Mouse (Mus musculus): ENCODE data around the gene Slc6a18. TPM values are rescaled to one million over a fixed set of nuclear protein-coding genes. Genes with fewer than 3 reads are reported as not detected.
A peak's percentile ranks its signal among the peaks of the same experiment; 100 is the strongest.

The Slc6a18 gene
- polyA plus RNA-seq, 1 experiment from 2014 or later, result not detected

DNA sequence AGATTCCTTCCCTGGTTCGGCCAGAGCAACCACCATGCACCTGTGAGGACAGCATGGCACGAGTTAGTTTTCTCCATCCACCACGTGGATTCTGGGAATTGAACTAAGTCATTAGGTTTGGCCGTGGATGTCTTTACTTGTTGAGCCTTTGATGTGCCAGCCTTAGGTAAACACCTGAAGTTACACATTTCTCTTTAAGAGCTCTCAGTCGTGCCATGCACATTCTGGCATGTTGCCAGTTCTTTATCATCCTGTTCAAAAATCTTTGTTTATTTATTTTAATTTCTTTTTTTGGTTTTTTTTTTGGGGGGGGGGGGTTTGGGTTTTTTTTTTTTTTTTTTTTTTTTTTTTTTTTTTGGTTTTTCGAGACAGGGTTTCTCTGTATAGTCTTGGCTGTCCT lies 40.0 kb downstream of the Slc6a18 start:
- no peaks in the 10 kb centered on the region for H3K27me3 ChIP-seq (ENCODE audit: control insufficient read depth, insufficient read depth, low read depth, low read length)
- no peak overlapping the region for H3K4me3 ChIP-seq (ENCODE audit: low read depth, low read length)
- no peak for ATAC-seq
- H3K4me2 ChIP-seq (ENCODE audit: low read length), result no peak overlapping the region
- no peak overlapping the region for H3K27ac ChIP-seq (ENCODE audit: low read length)
- no peak overlapping the region for H3K9ac ChIP-seq (ENCODE audit: low read depth, low read length)
- peaks cover 7% of the 10 kb centered on the region for H3K36me3 ChIP-seq (ENCODE audit: control insufficient read depth, insufficient read depth, low read length)
- H3K4me1 ChIP-seq (ENCODE audit: control insufficient read depth, insufficient read depth, low read length), result no peaks in the 10 kb centered on the region
- H3K9me3 ChIP-seq (replicated peaks; ENCODE audit: control insufficient read depth, low read length, poor library complexity, severe bottlenecking), result no peaks in the 10 kb centered on the region
- 80% methylated on average over 5 of the region's 6 CpGs for WGBS

DNA sequence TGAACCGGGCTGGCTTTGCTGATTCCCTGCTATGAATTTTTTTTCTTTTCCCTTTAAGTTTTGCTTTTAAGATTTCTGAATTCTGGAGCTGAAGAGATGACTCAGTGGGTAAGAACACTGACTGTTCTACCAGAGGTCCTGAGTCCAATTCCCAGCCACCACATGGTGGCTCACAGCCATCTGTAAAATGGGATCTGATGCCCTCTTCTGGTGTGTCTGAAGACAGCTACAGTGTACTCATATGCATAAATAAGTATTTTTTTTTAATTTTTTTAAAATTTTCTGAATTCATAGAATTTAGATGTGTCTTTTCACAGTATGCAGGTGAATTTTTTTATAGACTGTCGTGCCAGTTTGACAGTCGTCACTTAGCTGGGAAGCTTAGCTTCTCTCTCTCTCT lies 46.0 kb downstream of the Slc6a18 start:
- no peaks in the 10 kb centered on the region for H3K9me3 ChIP-seq (replicated peaks; ENCODE audit: control insufficient read depth, low read length, poor library complexity, severe bottlenecking)
- H3K4me2 ChIP-seq (ENCODE audit: low read length), result no peak overlapping the region
- no peak overlapping the region for H3K4me3 ChIP-seq (ENCODE audit: low read depth, low read length)
- no peak overlapping the region for H3K9ac ChIP-seq (ENCODE audit: low read depth, low read length)
- H3K4me1 ChIP-seq (ENCODE audit: control insufficient read depth, insufficient read depth, low read length), result peaks cover 11% of the 10 kb centered on the region
- 95% methylated on average over 3 of the region's 3 CpGs for WGBS
- no peaks in the 10 kb centered on the region for H3K27me3 ChIP-seq (ENCODE audit: control insufficient read depth, insufficient read depth, low read depth, low read length)
- ATAC-seq, result no peak
- peaks cover 7% of the 10 kb centered on the region for H3K36me3 ChIP-seq (ENCODE audit: control insufficient read depth, insufficient read depth, low read length)
- no peak overlapping the region for H3K27ac ChIP-seq (ENCODE audit: low read length)

DNA sequence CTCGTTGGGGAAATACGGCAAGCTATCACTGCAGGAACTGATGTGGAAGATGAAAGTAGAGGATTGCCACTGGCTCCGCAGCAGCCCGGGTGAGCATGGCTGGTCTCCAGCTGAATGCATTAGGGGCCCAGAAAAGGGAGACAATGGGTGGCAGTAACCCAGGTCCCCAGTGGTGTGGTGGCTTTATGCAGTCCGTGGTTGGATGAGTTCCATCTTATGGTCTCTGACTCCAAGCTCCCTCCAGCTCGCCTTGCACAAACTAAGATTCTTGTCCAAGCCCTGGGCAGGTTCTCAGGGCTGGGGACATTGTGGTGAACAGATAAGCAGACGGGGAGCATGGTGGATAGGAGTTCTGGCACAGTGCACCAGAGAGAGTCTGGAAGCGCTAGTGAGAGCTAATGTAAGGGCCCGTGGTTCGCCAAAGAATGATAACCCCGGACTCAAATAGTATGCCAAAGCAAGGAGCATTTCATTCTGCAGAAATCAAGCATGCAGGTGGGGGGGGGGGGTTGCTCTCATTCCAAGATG lies 49.2 kb downstream of the Slc6a18 start:
- H3K9ac ChIP-seq (ENCODE audit: low read depth, low read length), result no peak overlapping the region

DNA sequence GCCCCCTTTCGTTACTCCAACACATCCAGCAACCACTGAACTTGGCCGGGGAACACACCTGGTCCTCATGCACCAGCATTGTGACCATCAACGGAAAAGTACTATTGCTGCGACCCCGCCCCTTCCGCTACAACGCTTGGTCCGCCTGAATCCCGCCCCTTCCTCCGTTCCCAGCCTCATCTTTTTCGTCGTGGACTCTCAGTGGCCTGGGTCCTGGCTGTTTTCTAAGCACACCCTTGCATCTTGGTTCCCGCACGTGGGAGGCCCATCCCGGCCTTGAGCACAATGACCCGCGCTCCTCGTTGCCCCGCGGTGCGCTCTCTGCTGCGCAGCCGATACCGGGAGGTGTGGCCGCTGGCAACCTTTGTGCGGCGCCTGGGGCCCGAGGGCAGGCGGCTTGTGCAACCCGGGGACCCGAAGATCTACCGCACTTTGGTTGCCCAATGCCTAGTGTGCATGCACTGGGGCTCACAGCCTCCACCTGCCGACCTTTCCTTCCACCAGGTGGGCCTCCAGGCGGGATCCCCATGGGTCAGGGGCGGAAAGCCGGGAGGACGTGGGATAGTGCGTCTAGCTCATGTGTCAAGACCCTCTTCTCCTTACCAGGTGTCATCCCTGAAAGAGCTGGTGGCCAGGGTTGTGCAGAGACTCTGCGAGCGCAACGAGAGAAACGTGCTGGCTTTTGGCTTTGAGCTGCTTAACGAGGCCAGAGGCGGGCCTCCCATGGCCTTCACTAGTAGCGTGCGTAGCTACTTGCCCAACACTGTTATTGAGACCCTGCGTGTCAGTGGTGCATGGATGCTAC lies 50.9 kb downstream of the Slc6a18 start, which contains the start of gene Tert:
Tert (plus strand) TSS at position 167 of the 805 bp plus-strand sequence.
- H3K27me3 ChIP-seq (ENCODE audit: control insufficient read depth, insufficient read depth, low read depth, low read length), result no peaks in the 10 kb centered on the region
- H3K27ac ChIP-seq (ENCODE audit: low read length), result peak within 1 kb of the TSS; percentile 38; the same call in 1 of the 2 replicates
- H3K36me3 ChIP-seq (ENCODE audit: control insufficient read depth, insufficient read depth, low read length), result no peaks in the 10 kb centered on the region
- ATAC-seq, result peak; percentile 90
- peak within 1 kb of the TSS; percentile 89 for H3K4me2 ChIP-seq (ENCODE audit: low read length)
- H3K4me3 ChIP-seq (ENCODE audit: low read depth, low read length), result peak within 1 kb of the TSS; percentile 52
- H3K4me1 ChIP-seq (ENCODE audit: control insufficient read depth, insufficient read depth, low read length), result peaks cover 11% of the 10 kb centered on the region
- WGBS, result 11% methylated on average over 47 of the region's 47 CpGs
- H3K9me3 ChIP-seq (replicated peaks; ENCODE audit: control insufficient read depth, low read length, poor library complexity, severe bottlenecking), result no peaks in the 10 kb centered on the region
- H3K9ac ChIP-seq (ENCODE audit: low read depth, low read length), result peak within 1 kb of the TSS; percentile 74

More for the DNA sequence above, 49.2 kb downstream of the Slc6a18 start:
- Histone ChIP-seq H3K4me2 (ENCODE audit: low read length) (no peak overlapping the region), H3K27me3 (ENCODE audit: control insufficient read depth, insufficient read depth, low read depth, low read length) (no peaks in the 10 kb centered on the region), H3K4me1 (ENCODE audit: control insufficient read depth, insufficient read depth, low read length) (peaks cover 11% of the 10 kb centered on the region), H3K9me3 (replicated peaks; ENCODE audit: control insufficient read depth, low read length, poor library complexity, severe bottlenecking) (no peaks in the 10 kb centered on the region), H3K4me3 (ENCODE audit: low read depth, low read length) (no peak overlapping the region), H3K36me3 (ENCODE audit: control insufficient read depth, insufficient read depth, low read length) (peaks cover under 1% of the 10 kb centered on the region; the same call in 1 of the 2 replicates), H3K27ac (ENCODE audit: low read length) (no peak overlapping the region)
- 81% methylated on average over 11 of the region's 11 CpGs for WGBS
- no peak for ATAC-seq

DNA sequence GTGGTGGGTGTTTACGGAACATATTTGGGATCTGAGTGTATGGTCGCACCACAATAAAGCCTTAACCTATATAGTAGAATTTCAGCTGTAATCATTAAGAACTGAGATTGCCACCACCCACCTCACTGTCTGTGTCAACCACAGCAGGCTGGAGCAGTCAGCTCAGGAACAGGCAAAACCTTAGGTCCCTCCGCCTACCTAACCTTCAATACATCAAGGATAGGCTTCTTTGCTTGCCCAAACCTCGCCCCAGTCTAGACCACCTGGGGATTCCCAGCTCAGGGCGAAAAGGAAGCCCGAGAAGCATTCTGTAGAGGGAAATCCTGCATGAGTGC lies 51.4 kb downstream of the Slc6a18 start:
- Histone ChIP-seq H3K4me2 (ENCODE audit: low read length) (peak overlapping the region; percentile 89), H3K9ac (ENCODE audit: low read depth, low read length) (peak overlapping the region; percentile 74; the same call in 1 of the 2 replicates), H3K4me3 (ENCODE audit: low read depth, low read length) (peak overlapping the region; percentile 52), H3K27ac (ENCODE audit: low read length) (no peak overlapping the region), H3K36me3 (ENCODE audit: control insufficient read depth, insufficient read depth, low read length) (no peaks in the 10 kb centered on the region; the same call in 1 of the 2 replicates), H3K9me3 (replicated peaks; ENCODE audit: control insufficient read depth, low read length, poor library complexity, severe bottlenecking) (no peaks in the 10 kb centered on the region), H3K4me1 (ENCODE audit: control insufficient read depth, insufficient read depth, low read length) (peaks cover 11% of the 10 kb centered on the region), H3K27me3 (ENCODE audit: control insufficient read depth, insufficient read depth, low read depth, low read length) (no peaks in the 10 kb centered on the region)
- peak; percentile 63 for ATAC-seq
- 45% methylated on average over 6 of the region's 6 CpGs for WGBS

DNA sequence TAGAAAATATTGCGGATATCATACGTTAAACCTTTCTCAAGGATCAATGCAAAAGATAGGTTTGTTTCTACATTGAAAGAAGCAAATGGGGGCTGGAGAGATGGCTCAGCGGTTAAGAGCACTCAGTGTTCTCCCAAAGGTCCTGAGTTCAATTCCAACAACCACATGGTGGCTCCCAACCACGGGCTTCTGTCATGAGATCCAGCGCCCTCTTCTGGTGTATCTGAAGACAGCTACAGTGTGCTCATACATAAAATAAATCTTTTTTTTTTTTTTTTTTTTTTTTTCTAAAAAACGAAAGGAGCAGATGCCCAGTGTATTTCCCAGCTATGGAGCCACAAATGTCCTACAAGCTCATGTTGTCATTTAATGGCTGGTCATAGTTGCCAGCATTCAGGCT lies 57.2 kb downstream of the Slc6a18 start:
- 66% methylated on average over 6 of the region's 6 CpGs for WGBS
- Histone ChIP-seq H3K4me1 (ENCODE audit: control insufficient read depth, insufficient read depth, low read length) (no peaks in the 10 kb centered on the region), H3K36me3 (ENCODE audit: control insufficient read depth, insufficient read depth, low read length) (peaks cover 45% of the 10 kb centered on the region), H3K9ac (ENCODE audit: low read depth, low read length) (no peak overlapping the region), H3K27ac (ENCODE audit: low read length) (no peak overlapping the region), H3K4me2 (ENCODE audit: low read length) (no peak overlapping the region), H3K27me3 (ENCODE audit: control insufficient read depth, insufficient read depth, low read depth, low read length) (no peaks in the 10 kb centered on the region), H3K4me3 (ENCODE audit: low read depth, low read length) (no peak overlapping the region), H3K9me3 (replicated peaks; ENCODE audit: control insufficient read depth, low read length, poor library complexity, severe bottlenecking) (no peaks in the 10 kb centered on the region)
- ATAC-seq, result no peak

DNA sequence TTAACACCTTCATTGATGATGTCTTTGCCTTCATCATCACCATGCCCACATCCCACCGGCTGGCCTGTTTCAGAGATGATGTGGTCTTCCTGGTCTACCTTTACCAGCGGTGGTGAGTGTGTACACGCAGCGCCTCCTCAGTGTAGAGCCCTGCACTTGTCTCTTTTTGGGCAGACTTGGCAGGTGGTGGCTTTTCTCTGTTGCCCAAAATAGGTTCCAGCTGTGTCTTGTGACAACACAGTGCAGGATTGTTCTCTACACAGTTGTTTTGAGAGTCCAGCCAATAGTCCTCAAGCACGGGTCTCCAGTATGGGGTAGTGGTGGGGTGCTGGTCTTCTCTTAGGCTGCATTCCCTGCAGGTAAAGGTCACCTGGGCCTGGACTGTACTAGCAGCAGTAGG lies 59.4 kb downstream of the Slc6a18 start:
- no peak for ATAC-seq
- 94% methylated on average over 5 of the region's 5 CpGs for WGBS
- no peaks in the 10 kb centered on the region for H3K9me3 ChIP-seq (replicated peaks; ENCODE audit: control insufficient read depth, low read length, poor library complexity, severe bottlenecking)
- H3K9ac ChIP-seq (ENCODE audit: low read depth, low read length), result no peak overlapping the region
- H3K27me3 ChIP-seq (ENCODE audit: control insufficient read depth, insufficient read depth, low read depth, low read length), result no peaks in the 10 kb centered on the region
- no peak overlapping the region for H3K4me3 ChIP-seq (ENCODE audit: low read depth, low read length)
- no peak overlapping the region for H3K4me2 ChIP-seq (ENCODE audit: low read length)
- peaks cover 63% of the 10 kb centered on the region for H3K36me3 ChIP-seq (ENCODE audit: control insufficient read depth, insufficient read depth, low read length)
- H3K4me1 ChIP-seq (ENCODE audit: control insufficient read depth, insufficient read depth, low read length), result no peaks in the 10 kb centered on the region
- no peak overlapping the region for H3K27ac ChIP-seq (ENCODE audit: low read length)

Other genes with a start within 250 kb of the Slc6a18 start
- gene Lpcat1, start 210.8 kb downstream of the Slc6a18 start, polyA plus RNA-seq (2015; fragmentation: Nextera tagmentation; extraction: Ambion mirVana), result 75.7 and 78.3 TPM in 2 replicates
- 5.5 and 10.5 TPM in 2 replicates for gene Slc6a3, start 141.3 kb downstream of the Slc6a18 start, polyA plus RNA-seq (2015; fragmentation: Nextera tagmentation; extraction: Ambion mirVana)
- 133 and 136 TPM in 2 replicates for gene Clptm1l, start 74.0 kb downstream of the Slc6a18 start, polyA plus RNA-seq (2015; fragmentation: Nextera tagmentation; extraction: Ambion mirVana)
- gene Tert, start 51.1 kb downstream of the Slc6a18 start, polyA plus RNA-seq (2015; fragmentation: Nextera tagmentation; extraction: Ambion mirVana), result 6.2 and 8.5 TPM in 2 replicates
- gene Slc6a19, start 26.8 kb upstream of the Slc6a18 start, polyA plus RNA-seq (2015; fragmentation: Nextera tagmentation; extraction: Ambion mirVana), result 0.11 and 0.30 TPM in 2 replicates
- 7.5 and 9.6 TPM in 2 replicates for gene Slc12a7, start 55.1 kb upstream of the Slc6a18 start, polyA plus RNA-seq (2015; fragmentation: Nextera tagmentation; extraction: Ambion mirVana)
- 15.5 and 20.6 TPM in 2 replicates for gene Nkd2, start 169.6 kb upstream of the Slc6a18 start, polyA plus RNA-seq (2015; fragmentation: Nextera tagmentation; extraction: Ambion mirVana)